Mouse (Mus musculus): ENCODE measurements around the gene Tmem196.

- TF ChIP-seq CTCF (IDR thresholded peaks at IDR 0.05; ENCODE audit: borderline replicate concordance, insufficient read depth, low read depth, low read length): no peak
- no peak for TF ChIP-seq POLR2A (IDR thresholded peaks at IDR 0.05; ENCODE audit: borderline replicate concordance, insufficient read depth, low read length)
Observed at GRCm38 (mm10) chr12:120004280-120004679, 58.7 kb downstream of the Tmem196 start.

Measured in cerebellum, adult 2 months (tissue).